Mouse (Mus musculus): Measurements from ENCODE around the gene Urb1. TPM values are rescaled to one million over a fixed set of nuclear protein-coding genes. Genes with fewer than 3 reads are reported as not detected.

Gene Urb1
- polyA plus RNA-seq, 1 experiment from 2014 or later = 8.5 TPM

DNA sequence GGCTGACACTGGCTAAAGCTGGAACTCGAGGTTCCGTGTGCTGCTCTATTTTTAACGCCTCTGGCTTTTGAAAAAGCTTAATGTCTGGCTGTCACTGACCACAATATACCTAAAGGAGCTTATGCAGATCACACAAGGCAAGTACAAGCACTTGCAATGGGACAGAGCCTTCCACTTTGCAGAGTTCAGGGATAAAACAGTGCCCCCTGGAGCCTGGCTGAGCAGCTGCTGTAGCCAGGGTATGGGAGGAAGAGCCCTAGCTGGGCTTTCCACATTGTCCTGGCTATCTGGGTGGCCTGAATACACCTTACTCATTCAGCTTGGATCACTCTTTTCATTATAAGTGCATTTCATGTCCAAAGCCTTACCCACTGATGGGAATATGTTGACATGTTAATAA, 8.3 kb downstream of the Urb1 start:
- ATAC-seq (ENCODE audit: low FRiP score, low TSS enrichment) = no peak
- 88% methylated on average over 3 of the region's 3 CpGs for WGBS
- Histone ChIP-seq H3K4me2 (replicated peaks; ENCODE audit: low read depth, low read length) (no peak overlapping the region), H3K36me3 (ENCODE audit: insufficient read depth, low read length) (peaks cover 37% of the 10 kb centered on the region), H3K4me3 (ENCODE audit: low read length) (no peak overlapping the region), H3K9ac (replicated peaks; ENCODE audit: low read length) (no peak overlapping the region), H3K4me1 (ENCODE audit: insufficient read depth, low read length) (no peaks in the 10 kb centered on the region), H3K9me3 (ENCODE audit: low read length) (no peaks in the 10 kb centered on the region), H3K27me3 (ENCODE audit: insufficient read depth, low read length) (no peaks in the 10 kb centered on the region), H3K27ac (ENCODE audit: low read length) (no peak overlapping the region)

- H3K4me2 ChIP-seq (replicated peaks; ENCODE audit: low read depth, low read length) = no peak overlapping the region
- no peaks in the 10 kb centered on the region for H3K9me3 ChIP-seq (ENCODE audit: low read length)
- ATAC-seq (ENCODE audit: low FRiP score, low TSS enrichment) = no peak
- 87% methylated on average over 5 of the region's 5 CpGs for WGBS
- no peaks in the 10 kb centered on the region for H3K27me3 ChIP-seq (ENCODE audit: insufficient read depth, low read length)
- no peak overlapping the region for H3K9ac ChIP-seq (replicated peaks; ENCODE audit: low read length)
- no peak overlapping the region for H3K4me3 ChIP-seq (ENCODE audit: low read length)
- H3K4me1 ChIP-seq (ENCODE audit: insufficient read depth, low read length) = no peaks in the 10 kb centered on the region
- peaks cover 41% of the 10 kb centered on the region for H3K36me3 ChIP-seq (ENCODE audit: insufficient read depth, low read length)
- no peak overlapping the region for H3K27ac ChIP-seq (ENCODE audit: low read length)
Measured at GRCm38 (mm10) chr16:90801251-90801650, 9.0 kb downstream of the Urb1 start.

DNA sequence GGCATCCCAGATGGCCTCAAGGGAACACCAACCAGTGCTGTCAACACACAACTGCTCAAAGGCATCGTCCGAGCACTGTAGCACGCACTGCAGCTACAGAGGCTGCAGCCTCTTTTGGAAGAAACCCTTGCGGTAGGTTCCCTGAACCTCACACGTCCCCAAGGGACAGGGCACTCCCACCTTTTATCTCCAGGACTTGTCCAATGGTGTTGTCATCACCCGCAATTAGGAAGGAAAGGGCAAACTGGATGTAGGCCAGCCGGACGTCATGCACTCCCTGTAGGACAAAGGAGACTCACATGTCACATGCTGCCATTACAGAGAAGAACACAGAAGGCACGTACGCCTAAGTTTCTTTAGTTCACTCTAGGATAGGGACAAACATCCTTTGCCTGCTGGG, 10.4 kb downstream of the Urb1 start:
- Histone ChIP-seq H3K4me1 (ENCODE audit: insufficient read depth, low read length) (no peaks in the 10 kb centered on the region), H3K4me3 (ENCODE audit: low read length) (no peak overlapping the region), H3K27ac (ENCODE audit: low read length) (no peak overlapping the region), H3K36me3 (ENCODE audit: insufficient read depth, low read length) (peaks cover 40% of the 10 kb centered on the region), H3K27me3 (ENCODE audit: insufficient read depth, low read length) (no peaks in the 10 kb centered on the region), H3K9ac (replicated peaks; ENCODE audit: low read length) (no peak overlapping the region), H3K9me3 (ENCODE audit: low read length) (no peaks in the 10 kb centered on the region), H3K4me2 (replicated peaks; ENCODE audit: low read depth, low read length) (no peak overlapping the region)
- no peak for ATAC-seq (ENCODE audit: low FRiP score, low TSS enrichment)
- 88% methylated on average over 10 of the region's 10 CpGs for WGBS

DNA sequence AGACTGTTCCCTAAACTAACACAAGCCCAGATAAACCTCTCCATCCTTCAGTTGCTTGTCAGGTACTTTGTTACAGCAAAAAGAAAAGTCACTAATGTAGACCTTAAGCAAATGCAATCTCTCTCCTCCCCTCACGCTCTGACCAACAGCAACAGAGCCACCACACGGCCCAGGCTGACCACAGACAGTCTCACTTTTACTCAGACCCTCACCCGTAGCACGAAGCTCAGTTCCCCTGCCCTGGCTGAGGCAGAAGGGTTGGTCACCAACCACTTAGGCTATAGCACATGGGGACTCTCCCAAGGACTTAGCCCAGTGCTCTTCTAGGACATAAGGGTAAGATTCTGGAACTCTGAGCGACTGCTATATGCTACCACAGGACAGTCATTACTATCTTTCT, 11.4 kb downstream of the Urb1 start:
- Histone ChIP-seq H3K9me3 (ENCODE audit: low read length) (no peaks in the 10 kb centered on the region), H3K27me3 (ENCODE audit: insufficient read depth, low read length) (no peaks in the 10 kb centered on the region), H3K4me3 (ENCODE audit: low read length) (no peak overlapping the region), H3K4me1 (ENCODE audit: insufficient read depth, low read length) (no peaks in the 10 kb centered on the region), H3K27ac (ENCODE audit: low read length) (no peak overlapping the region), H3K9ac (replicated peaks; ENCODE audit: low read length) (no peak overlapping the region), H3K4me2 (replicated peaks; ENCODE audit: low read depth, low read length) (no peak overlapping the region), H3K36me3 (ENCODE audit: insufficient read depth, low read length) (peaks cover 30% of the 10 kb centered on the region)
- no peak for ATAC-seq (ENCODE audit: low FRiP score, low TSS enrichment)
- 95% methylated on average over 5 of the region's 5 CpGs for WGBS

DNA sequence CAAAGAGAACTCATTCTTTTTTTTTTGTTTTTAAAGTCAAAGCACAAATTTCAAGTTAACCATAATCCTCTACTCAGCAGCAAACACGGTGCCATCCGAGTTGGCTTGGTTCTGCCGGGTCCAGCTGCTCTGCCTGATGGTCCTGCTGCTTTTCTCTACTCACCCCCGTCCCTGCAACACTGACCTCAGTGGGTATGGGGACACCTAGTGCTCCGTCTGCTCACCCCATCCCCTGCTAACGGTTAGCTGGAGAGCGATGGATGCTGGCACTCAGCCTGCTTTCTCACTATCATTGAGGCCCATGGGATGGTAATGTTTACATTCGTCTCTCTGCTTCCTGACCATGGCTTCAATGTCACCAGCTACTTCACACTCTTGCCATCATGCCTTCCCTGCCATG, 11.8 kb downstream of the Urb1 start:
- no peak overlapping the region for H3K4me2 ChIP-seq (replicated peaks; ENCODE audit: low read depth, low read length)
- H3K9me3 ChIP-seq (ENCODE audit: low read length) = no peaks in the 10 kb centered on the region
- H3K4me3 ChIP-seq (ENCODE audit: low read length) = no peak overlapping the region
- no peak for ATAC-seq (ENCODE audit: low FRiP score, low TSS enrichment)
- no peak overlapping the region for H3K27ac ChIP-seq (ENCODE audit: low read length)
- no peak overlapping the region for H3K9ac ChIP-seq (replicated peaks; ENCODE audit: low read length)
- WGBS = 88% methylated on average over 8 of the region's 8 CpGs
- H3K36me3 ChIP-seq (ENCODE audit: insufficient read depth, low read length) = peaks cover 27% of the 10 kb centered on the region
- H3K27me3 ChIP-seq (ENCODE audit: insufficient read depth, low read length) = no peaks in the 10 kb centered on the region
- no peaks in the 10 kb centered on the region for H3K4me1 ChIP-seq (ENCODE audit: insufficient read depth, low read length)

DNA sequence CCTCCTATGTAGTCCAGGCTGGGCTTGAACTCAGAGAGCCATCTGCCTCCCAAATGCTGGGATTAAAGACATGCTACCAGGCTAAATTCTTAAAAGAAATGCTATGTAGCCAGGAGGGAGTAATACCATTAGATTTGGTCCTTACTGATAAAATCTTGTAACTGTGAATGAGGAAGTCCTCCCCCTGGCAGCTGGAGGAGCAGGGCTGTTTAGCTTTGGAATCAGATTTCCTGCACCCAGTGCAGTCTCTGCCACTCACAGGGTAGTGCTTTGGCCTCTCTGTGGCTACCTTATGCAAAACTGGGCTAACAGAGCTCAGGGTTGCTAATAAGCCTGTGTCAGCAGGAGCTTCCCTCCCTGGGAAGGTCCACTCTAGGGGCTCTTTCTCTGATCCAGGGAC, 15.5 kb downstream of the Urb1 start:
- Histone ChIP-seq H3K36me3 (ENCODE audit: insufficient read depth, low read length) (peaks cover 26% of the 10 kb centered on the region), H3K9ac (replicated peaks; ENCODE audit: low read length) (no peak overlapping the region), H3K27ac (ENCODE audit: low read length) (no peak overlapping the region), H3K4me2 (replicated peaks; ENCODE audit: low read depth, low read length) (no peak overlapping the region), H3K4me1 (ENCODE audit: insufficient read depth, low read length) (no peaks in the 10 kb centered on the region), H3K4me3 (ENCODE audit: low read length) (no peak overlapping the region), H3K9me3 (ENCODE audit: low read length) (no peaks in the 10 kb centered on the region), H3K27me3 (ENCODE audit: insufficient read depth, low read length) (no peaks in the 10 kb centered on the region)
- no peak for ATAC-seq (ENCODE audit: low FRiP score, low TSS enrichment)

GRCm38 (mm10) chr16:90792500-90792899, 17.7 kb downstream of the Urb1 start:
- WGBS = 76% methylated on average over 3 of the region's 3 CpGs
- peaks cover 28% of the 10 kb centered on the region for H3K36me3 ChIP-seq (ENCODE audit: insufficient read depth, low read length)

GRCm38 (mm10) chr16:90792066-90792465, 18.1 kb downstream of the Urb1 start:
- 78% methylated on average over 5 of the region's 5 CpGs for WGBS
- Histone ChIP-seq H3K4me1 (ENCODE audit: insufficient read depth, low read length) (no peaks in the 10 kb centered on the region), H3K9me3 (ENCODE audit: low read length) (no peaks in the 10 kb centered on the region), H3K9ac (replicated peaks; ENCODE audit: low read length) (no peak overlapping the region), H3K27ac (ENCODE audit: low read length) (no peak overlapping the region), H3K4me3 (ENCODE audit: low read length) (no peak overlapping the region), H3K36me3 (ENCODE audit: insufficient read depth, low read length) (peaks cover 27% of the 10 kb centered on the region), H3K27me3 (ENCODE audit: insufficient read depth, low read length) (no peaks in the 10 kb centered on the region), H3K4me2 (replicated peaks; ENCODE audit: low read depth, low read length) (no peak overlapping the region)
- no peak for ATAC-seq (ENCODE audit: low FRiP score, low TSS enrichment)

More at GRCm38 (mm10) chr16:90792500-90792899, 17.7 kb downstream of the Urb1 start:
- H3K27me3 ChIP-seq (ENCODE audit: insufficient read depth, low read length) = no peaks in the 10 kb centered on the region
- H3K4me1 ChIP-seq (ENCODE audit: insufficient read depth, low read length) = no peaks in the 10 kb centered on the region
- H3K27ac ChIP-seq (ENCODE audit: low read length) = no peak overlapping the region
- no peaks in the 10 kb centered on the region for H3K9me3 ChIP-seq (ENCODE audit: low read length)
- H3K9ac ChIP-seq (replicated peaks; ENCODE audit: low read length) = no peak overlapping the region
- no peak for ATAC-seq (ENCODE audit: low FRiP score, low TSS enrichment)
- H3K4me3 ChIP-seq (ENCODE audit: low read length) = no peak overlapping the region
- H3K4me2 ChIP-seq (replicated peaks; ENCODE audit: low read depth, low read length) = no peak overlapping the region

GRCm38 (mm10) chr16:90790946-90791345, 19.3 kb downstream of the Urb1 start:
- WGBS = 81% methylated on average over 6 of the region's 6 CpGs
- Histone ChIP-seq H3K4me2 (replicated peaks; ENCODE audit: low read depth, low read length) (no peak overlapping the region), H3K9me3 (ENCODE audit: low read length) (no peaks in the 10 kb centered on the region), H3K4me1 (ENCODE audit: insufficient read depth, low read length) (no peaks in the 10 kb centered on the region), H3K4me3 (ENCODE audit: low read length) (no peak overlapping the region), H3K36me3 (ENCODE audit: insufficient read depth, low read length) (peaks cover 28% of the 10 kb centered on the region), H3K27me3 (ENCODE audit: insufficient read depth, low read length) (no peaks in the 10 kb centered on the region), H3K9ac (replicated peaks; ENCODE audit: low read length) (no peak overlapping the region), H3K27ac (ENCODE audit: low read length) (no peak overlapping the region)
- no peak for ATAC-seq (ENCODE audit: low FRiP score, low TSS enrichment)

- Histone ChIP-seq H3K27ac (ENCODE audit: low read length) (no peak overlapping the region), H3K9me3 (ENCODE audit: low read length) (no peaks in the 10 kb centered on the region), H3K36me3 (ENCODE audit: insufficient read depth, low read length) (peaks cover 39% of the 10 kb centered on the region), H3K4me3 (ENCODE audit: low read length) (no peak overlapping the region), H3K4me1 (ENCODE audit: insufficient read depth, low read length) (no peaks in the 10 kb centered on the region), H3K9ac (replicated peaks; ENCODE audit: low read length) (no peak overlapping the region), H3K4me2 (replicated peaks; ENCODE audit: low read depth, low read length) (no peak overlapping the region), H3K27me3 (ENCODE audit: insufficient read depth, low read length) (no peaks in the 10 kb centered on the region)
- WGBS = 91% methylated on average over 6 of the region's 6 CpGs
- ATAC-seq (ENCODE audit: low FRiP score, low TSS enrichment) = no peak
Measured at GRCm38 (mm10) chr16:90788580-90788979, 21.6 kb downstream of the Urb1 start.

- 77% methylated on average over 4 of the region's 4 CpGs for WGBS
- Histone ChIP-seq H3K4me2 (replicated peaks; ENCODE audit: low read depth, low read length) (no peak overlapping the region), H3K27ac (ENCODE audit: low read length) (no peak overlapping the region), H3K27me3 (ENCODE audit: insufficient read depth, low read length) (no peaks in the 10 kb centered on the region), H3K9me3 (ENCODE audit: low read length) (no peaks in the 10 kb centered on the region), H3K36me3 (ENCODE audit: insufficient read depth, low read length) (peaks cover 43% of the 10 kb centered on the region), H3K4me1 (ENCODE audit: insufficient read depth, low read length) (no peaks in the 10 kb centered on the region), H3K9ac (replicated peaks; ENCODE audit: low read length) (no peak overlapping the region), H3K4me3 (ENCODE audit: low read length) (no peak overlapping the region)
- no peak for ATAC-seq (ENCODE audit: low FRiP score, low TSS enrichment)
Measured at GRCm38 (mm10) chr16:90785257-90785656, 25.0 kb downstream of the Urb1 start.

Measured in kidney, embryonic 16.5 days (tissue).